Mouse (Mus musculus): Measurements from ENCODE around the gene Tsr1. TPM values are rescaled to one million over a fixed set of nuclear protein-coding genes. Genes with fewer than 3 reads are reported as not detected.
A peak's percentile ranks its signal among the peaks of the same experiment; 100 is the strongest.

Tsr1 gene
- polyA plus RNA-seq, 1 experiment from 2014 or later: 41.8 TPM

GRCm38 (mm10) chr11:74869603-74870002, 28.3 kb upstream of the Tsr1 start:
- no peaks in the 10 kb centered on the region for H3K9me3 ChIP-seq (replicated peaks)
- H3K27ac ChIP-seq (replicated peaks): no peak overlapping the region
- no peak overlapping the region for H3K4me3 ChIP-seq (replicated peaks)
- H3K9ac ChIP-seq: no peak overlapping the region
- no peak overlapping the region for H3K4me2 ChIP-seq (replicated peaks)
- no peaks in the 10 kb centered on the region for H3K27me3 ChIP-seq
- WGBS: 87% methylated on average over 6 of the region's 6 CpGs
- ATAC-seq (ENCODE audit: insufficient number of reproducible peaks, low FRiP score, low TSS enrichment, low read depth): no peak
- peaks cover 11% of the 10 kb centered on the region; the same call in 1 of the 2 replicates for H3K36me3 ChIP-seq
- H3K4me1 ChIP-seq: peaks cover 14% of the 10 kb centered on the region

GRCm38 (mm10) chr11:74870544-74870943, 27.3 kb upstream of the Tsr1 start:
- Histone ChIP-seq H3K4me1 (peaks cover 20% of the 10 kb centered on the region), H3K4me3 (replicated peaks) (no peak overlapping the region), H3K36me3 (peaks cover 8% of the 10 kb centered on the region; the same call in 1 of the 2 replicates), H3K27ac (replicated peaks) (peak overlapping the region; percentile 28; the same call in 1 of the 2 replicates), H3K27me3 (no peaks in the 10 kb centered on the region), H3K9me3 (replicated peaks) (no peaks in the 10 kb centered on the region), H3K4me2 (replicated peaks) (no peak overlapping the region), H3K9ac (no peak overlapping the region)
- no peak for ATAC-seq (ENCODE audit: insufficient number of reproducible peaks, low FRiP score, low TSS enrichment, low read depth)
- 56% methylated on average over 4 of the region's 4 CpGs for WGBS

GRCm38 (mm10) chr11:74870991-74871622, 26.8 kb upstream of the Tsr1 start:
- peak overlapping the region; percentile 28 for H3K27ac ChIP-seq (replicated peaks)

DNA sequence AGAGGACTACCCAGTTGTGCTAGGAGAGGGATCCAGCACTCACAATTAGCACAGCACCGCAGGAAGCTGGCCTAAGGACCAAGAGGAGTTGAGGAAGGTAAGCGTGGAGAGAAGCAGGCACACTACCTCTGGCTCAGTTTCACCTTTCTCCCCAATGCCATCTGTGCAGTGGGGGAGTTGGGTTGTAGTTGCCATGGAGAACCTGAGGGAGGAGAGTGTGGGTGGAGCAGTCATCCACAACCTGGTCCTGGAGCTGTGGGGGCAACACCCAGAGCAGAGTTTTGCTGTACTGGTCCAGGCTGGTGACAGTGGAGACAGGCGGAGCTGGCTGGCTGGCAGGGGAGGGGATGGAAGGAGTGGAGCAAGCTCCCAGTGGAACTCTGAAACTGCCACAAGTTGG, 23.2 kb upstream of the Tsr1 start:
- H3K9ac ChIP-seq: no peak overlapping the region
- no peak overlapping the region for H3K4me2 ChIP-seq (replicated peaks)
- no peaks in the 10 kb centered on the region for H3K9me3 ChIP-seq (replicated peaks)
- WGBS: 61% methylated on average over 3 of the region's 3 CpGs
- H3K4me1 ChIP-seq: peaks cover 30% of the 10 kb centered on the region
- ATAC-seq (ENCODE audit: insufficient number of reproducible peaks, low FRiP score, low TSS enrichment, low read depth): no peak
- no peak overlapping the region for H3K4me3 ChIP-seq (replicated peaks)
- H3K27me3 ChIP-seq: no peaks in the 10 kb centered on the region
- H3K27ac ChIP-seq (replicated peaks): peak overlapping the region; percentile 48
- H3K36me3 ChIP-seq: no peaks in the 10 kb centered on the region

More at GRCm38 (mm10) chr11:74870991-74871622, 26.8 kb upstream of the Tsr1 start:
- no peaks in the 10 kb centered on the region for H3K27me3 ChIP-seq
- ATAC-seq (ENCODE audit: insufficient number of reproducible peaks, low FRiP score, low TSS enrichment, low read depth): peak; percentile 58
- peaks cover 8% of the 10 kb centered on the region; the same call in 1 of the 2 replicates for H3K36me3 ChIP-seq
- H3K4me1 ChIP-seq: peaks cover 20% of the 10 kb centered on the region
- H3K4me2 ChIP-seq (replicated peaks): no peak overlapping the region
- H3K9me3 ChIP-seq (replicated peaks): no peaks in the 10 kb centered on the region
- no peak overlapping the region for H3K9ac ChIP-seq
- H3K4me3 ChIP-seq (replicated peaks): no peak overlapping the region
- WGBS: 20% methylated on average over 12 of the region's 12 CpGs

DNA sequence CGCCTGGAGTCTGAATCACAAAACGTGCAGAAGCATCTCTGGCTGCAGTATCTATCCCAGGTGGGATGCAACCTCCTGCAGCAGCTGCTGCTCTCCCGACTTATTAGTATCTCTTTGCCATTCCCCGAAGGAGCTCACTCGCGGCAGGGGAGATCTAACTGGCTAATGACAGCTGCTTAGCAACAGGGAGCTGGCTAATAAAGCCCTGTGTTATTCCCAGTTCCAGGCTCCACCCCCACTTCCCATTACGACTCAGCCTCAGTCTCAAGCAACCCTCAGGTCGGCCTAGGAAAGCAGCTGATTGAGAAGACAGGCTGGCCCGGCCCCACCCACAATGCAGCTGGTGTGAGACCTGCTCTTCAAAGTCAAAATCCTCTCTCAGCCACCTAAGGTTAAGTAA, 21.1 kb upstream of the Tsr1 start:
- Histone ChIP-seq H3K9me3 (replicated peaks) (no peaks in the 10 kb centered on the region), H3K27me3 (no peaks in the 10 kb centered on the region), H3K4me1 (peaks cover 29% of the 10 kb centered on the region), H3K4me3 (replicated peaks) (no peak overlapping the region), H3K4me2 (replicated peaks) (0 out of 2 replicates have a peak overlapping the region, but pooled peaks have one; percentile 12), H3K36me3 (no peaks in the 10 kb centered on the region), H3K27ac (replicated peaks) (no peak overlapping the region), H3K9ac (no peak overlapping the region; the same call in 1 of the 2 replicates)
- WGBS: 5% methylated on average over 9 of the region's 9 CpGs
- peak; percentile 84 for ATAC-seq (ENCODE audit: insufficient number of reproducible peaks, low FRiP score, low TSS enrichment, low read depth)

DNA sequence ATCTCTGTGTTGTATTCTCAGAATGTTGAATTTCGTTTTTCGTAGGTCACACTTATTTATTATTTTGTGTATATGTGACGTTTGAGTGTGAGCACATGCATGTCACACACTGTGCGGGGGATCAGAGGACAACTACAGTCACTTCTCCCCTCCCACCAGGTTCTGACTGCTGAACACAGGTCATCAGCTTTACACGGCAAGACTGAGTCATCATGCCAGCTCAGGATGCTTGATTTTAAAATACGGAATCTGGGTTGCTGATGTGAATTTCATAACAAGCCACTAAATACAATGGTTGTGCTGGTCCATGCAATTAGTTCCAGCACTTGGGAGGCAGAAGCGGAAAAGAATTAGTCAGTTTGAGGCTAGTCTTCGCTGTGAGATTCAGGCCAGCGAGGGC, 16.9 kb upstream of the Tsr1 start:
- H3K9me3 ChIP-seq (replicated peaks): no peaks in the 10 kb centered on the region
- WGBS: 80% methylated on average over 9 of the region's 9 CpGs
- 0 out of 2 replicates have a peak, but pooled peaks cover 5% of the 10 kb centered on the region for H3K36me3 ChIP-seq
- H3K27me3 ChIP-seq: no peaks in the 10 kb centered on the region
- H3K4me1 ChIP-seq: peaks cover 20% of the 10 kb centered on the region
- no peak overlapping the region for H3K4me3 ChIP-seq (replicated peaks)
- H3K27ac ChIP-seq (replicated peaks): peak overlapping the region; percentile 3; the same call in 1 of the 2 replicates
- no peak for ATAC-seq (ENCODE audit: insufficient number of reproducible peaks, low FRiP score, low TSS enrichment, low read depth)
- no peak overlapping the region for H3K9ac ChIP-seq
- H3K4me2 ChIP-seq (replicated peaks): no peak overlapping the region

DNA sequence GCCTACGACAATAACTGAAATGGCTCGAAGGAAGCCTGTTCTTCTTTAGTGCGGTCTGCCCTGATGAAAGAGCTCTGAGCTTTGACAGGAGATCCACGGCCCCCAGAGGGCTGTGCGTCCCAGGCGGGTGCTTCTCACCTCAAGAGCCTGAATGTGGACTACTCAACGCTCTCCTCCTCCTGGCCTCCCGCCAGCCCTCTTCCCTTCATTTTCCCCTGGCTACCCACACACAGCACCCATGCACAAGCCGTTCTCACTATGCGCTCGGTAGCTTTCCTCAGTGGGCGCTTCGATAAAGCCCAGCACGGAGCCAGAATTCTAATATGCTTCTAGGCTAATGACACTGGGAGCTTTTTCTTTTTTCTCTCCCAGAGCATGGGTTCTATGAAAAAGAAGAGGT, 15.9 kb upstream of the Tsr1 start:
- Histone ChIP-seq H3K9ac (no peak overlapping the region), H3K27me3 (no peaks in the 10 kb centered on the region), H3K36me3 (0 out of 2 replicates have a peak, but pooled peaks cover 5% of the 10 kb centered on the region), H3K4me2 (replicated peaks) (no peak overlapping the region), H3K4me1 (peaks cover 15% of the 10 kb centered on the region; the same call in 1 of the 2 replicates), H3K4me3 (replicated peaks) (no peak overlapping the region), H3K27ac (replicated peaks) (peak overlapping the region; percentile 3), H3K9me3 (replicated peaks) (no peaks in the 10 kb centered on the region)
- 68% methylated on average over 14 of the region's 14 CpGs for WGBS
- no peak for ATAC-seq (ENCODE audit: insufficient number of reproducible peaks, low FRiP score, low TSS enrichment, low read depth)

DNA sequence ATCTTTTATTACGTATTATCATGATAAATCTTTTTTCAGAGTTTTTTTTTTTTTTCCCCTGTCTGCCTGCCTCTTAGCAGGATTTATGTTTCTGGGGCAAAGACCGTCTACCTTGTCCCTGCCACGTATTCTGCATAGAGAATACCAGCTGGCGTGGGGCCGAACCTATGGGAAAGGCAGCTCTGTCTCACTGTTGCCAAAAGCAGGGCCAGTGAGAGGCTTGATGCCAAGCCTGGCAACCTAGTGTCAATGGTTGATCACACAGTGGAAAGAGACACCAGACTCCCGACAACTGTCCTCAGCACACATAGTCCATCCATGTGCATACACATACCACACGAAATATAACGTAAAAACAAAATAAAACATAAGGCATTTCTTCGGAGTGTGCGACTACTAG, 14.8 kb upstream of the Tsr1 start:
- ATAC-seq (ENCODE audit: insufficient number of reproducible peaks, low FRiP score, low TSS enrichment, low read depth): no peak
- no peak overlapping the region for H3K9ac ChIP-seq
- no peaks in the 10 kb centered on the region for H3K27me3 ChIP-seq
- H3K4me1 ChIP-seq: peaks cover 10% of the 10 kb centered on the region; the same call in 1 of the 2 replicates
- H3K9me3 ChIP-seq (replicated peaks): no peaks in the 10 kb centered on the region
- H3K4me3 ChIP-seq (replicated peaks): no peak overlapping the region
- no peak overlapping the region for H3K27ac ChIP-seq (replicated peaks)
- H3K4me2 ChIP-seq (replicated peaks): no peak overlapping the region
- WGBS: 96% methylated on average over 10 of the region's 10 CpGs
- H3K36me3 ChIP-seq: 0 out of 2 replicates have a peak, but pooled peaks cover 5% of the 10 kb centered on the region

GRCm38 (mm10) chr11:74894619-74895018, 3.3 kb upstream of the Tsr1 start:
- Histone ChIP-seq H3K36me3 (peaks cover under 1% of the 10 kb centered on the region; the same call in 1 of the 2 replicates), H3K4me1 (peaks cover 11% of the 10 kb centered on the region), H3K27ac (replicated peaks) (no peak overlapping the region), H3K4me3 (replicated peaks) (no peak overlapping the region), H3K9me3 (replicated peaks) (no peaks in the 10 kb centered on the region), H3K27me3 (no peaks in the 10 kb centered on the region), H3K9ac (no peak overlapping the region), H3K4me2 (replicated peaks) (no peak overlapping the region)
- no peak for ATAC-seq (ENCODE audit: insufficient number of reproducible peaks, low FRiP score, low TSS enrichment, low read depth)
- 73% methylated on average over 4 of the region's 4 CpGs for WGBS

GRCm38 (mm10) chr11:74895980-74896900, 1.6 kb upstream of the Tsr1 start:
- Histone ChIP-seq H3K4me1 (peaks cover 11% of the 10 kb centered on the region), H3K27ac (replicated peaks) (peak overlapping the region; percentile 86), H3K4me3 (replicated peaks) (peak overlapping the region; percentile 79), H3K4me2 (replicated peaks) (peak overlapping the region; percentile 96), H3K9ac (peak overlapping the region; percentile 65), H3K9me3 (replicated peaks) (no peaks in the 10 kb centered on the region), H3K27me3 (no peaks in the 10 kb centered on the region), H3K36me3 (peaks cover 17% of the 10 kb centered on the region)
- peak; percentile 71 for ATAC-seq (ENCODE audit: insufficient number of reproducible peaks, low FRiP score, low TSS enrichment, low read depth)
- WGBS: under 1% methylated on average over 52 of the region's 55 CpGs
